In genomic region chr5:51908861-51909260, GRCm38 (mm10) we compare ENCODE assay signal across 9 mouse cellular contexts.
DNase-seq lines count a peak whose midpoint lies in the region; ATAC-seq lines count a peak whose summit lies in the region.
"Had no signal": no experiment of that assay in that cellular context is flagged by ENCODE, and none has a peak within 500 bp of the region (broad histone marks: within the 10 kb centered on the region; RNA-seq: fewer than 3 reads in every experiment).

No protein-coding gene starts in this region.

- no peak overlapping the region for H3K4me3 ChIP-seq in heart, embryonic 14.5 days (ENCODE audit: control insufficient read depth in 1 of 2, insufficient read depth in 1 of 2, low read depth in 1 of 2, low read length in 2 of 2)
- H3K4me3 ChIP-seq: limb, embryonic 13.5 days had no signal

- H3K4me1 ChIP-seq in heart, embryonic 14.5 days (ENCODE audit: control insufficient read depth in 2 of 2, insufficient read depth in 2 of 2, low read length in 2 of 2) = peaks cover 7 to 10% of the 10 kb centered on the region in 2 experiments

- no peaks in the 10 kb centered on the region for H3K9me3 ChIP-seq in heart, embryonic 14.5 days (ENCODE audit: control insufficient read depth, low read length)
- H3K9me3 ChIP-seq: limb, embryonic 13.5 days had no signal

- no peak overlapping the region for H3K9ac ChIP-seq in heart, embryonic 14.5 days (ENCODE audit: low read length)
- H3K9ac ChIP-seq: limb, embryonic 13.5 days had no signal

- intact Hi-C loops in gastrocnemius, postnatal 14 days (cut with DNase I; ENCODE audit: low total_unique reads) = no loop called here

- 0 out of 2 replicates have a peak overlapping the region, but pooled peaks have one; percentile 1 for H3K4me2 ChIP-seq in heart, embryonic 14.5 days (ENCODE audit: low read length)
- H3K4me2 ChIP-seq: limb, embryonic 13.5 days had no signal

- DNase-seq in gastrocnemius, adult 18-20 months (ENCODE audit: low spot score) = peak; percentile 33
- no peak for DNase-seq in gastrocnemius, postnatal 14 days
- DNase-seq in spleen, postnatal 4 days (ENCODE audit: low spot score in 2 of 2) = peak; percentile 27 to 72
- no peak for DNase-seq in spleen, adult 12 weeks (ENCODE audit: low spot score)
- peak; percentile 5 for DNase-seq in testis, postnatal 14 days (ENCODE audit: low spot score)
- no peak for DNase-seq in layer of hippocampus, postnatal 36 days
- DNase-seq in ovary, adult 18-20 months (ENCODE audit: low spot score) = no peak

- ATAC-seq in heart, embryonic 14.5 days (ENCODE audit: insufficient number of reproducible peaks, insufficient read depth, low FRiP score, low read depth) = no peak

- no peak overlapping the region; a peak in 1 of 4 replicates for H3K27ac ChIP-seq in heart, embryonic 14.5 days (replicated peaks in 1 of 2; ENCODE audit: control insufficient read depth in 1 of 2, insufficient read depth in 1 of 2, low read depth in 2 of 2, low read length in 2 of 2)
- H3K27ac ChIP-seq: limb, embryonic 13.5 days had no signal

- H3K36me3 ChIP-seq in heart, embryonic 14.5 days (ENCODE audit: control insufficient read depth, insufficient read depth, low read length) = no peaks in the 10 kb centered on the region
- H3K36me3 ChIP-seq: limb, embryonic 13.5 days had no signal

- H3K27me3 ChIP-seq in heart, embryonic 14.5 days (ENCODE audit: control insufficient read depth, insufficient read depth, low read length) = no peaks in the 10 kb centered on the region
- H3K27me3 ChIP-seq: limb, embryonic 13.5 days had no signal

- 40% methylated on average over 8 of the region's 8 CpGs for WGBS in heart, embryonic 14.5 days

Comparison
In these comparisons a context has a peak if more than half of its experiments do, and no peak if none do; other contexts are left out.
1. DNase-seq: peak in gastrocnemius, adult 18-20 months (single experiment), spleen, postnatal 4 days (2 of 2) and testis, postnatal 14 days (single experiment); none in gastrocnemius, postnatal 14 days (single experiment), spleen, adult 12 weeks (single experiment), layer of hippocampus, postnatal 36 days (0 of 2) and ovary, adult 18-20 months (single experiment).